Mouse (Mus musculus): ENCODE measurements around the gene Tex29. TPM values are rescaled to one million over a fixed set of nuclear protein-coding genes. Genes with fewer than 3 reads are reported as not detected.

Gene Tex29
- polyA plus RNA-seq, 1 experiment from 2014 or later = not detected

DNA sequence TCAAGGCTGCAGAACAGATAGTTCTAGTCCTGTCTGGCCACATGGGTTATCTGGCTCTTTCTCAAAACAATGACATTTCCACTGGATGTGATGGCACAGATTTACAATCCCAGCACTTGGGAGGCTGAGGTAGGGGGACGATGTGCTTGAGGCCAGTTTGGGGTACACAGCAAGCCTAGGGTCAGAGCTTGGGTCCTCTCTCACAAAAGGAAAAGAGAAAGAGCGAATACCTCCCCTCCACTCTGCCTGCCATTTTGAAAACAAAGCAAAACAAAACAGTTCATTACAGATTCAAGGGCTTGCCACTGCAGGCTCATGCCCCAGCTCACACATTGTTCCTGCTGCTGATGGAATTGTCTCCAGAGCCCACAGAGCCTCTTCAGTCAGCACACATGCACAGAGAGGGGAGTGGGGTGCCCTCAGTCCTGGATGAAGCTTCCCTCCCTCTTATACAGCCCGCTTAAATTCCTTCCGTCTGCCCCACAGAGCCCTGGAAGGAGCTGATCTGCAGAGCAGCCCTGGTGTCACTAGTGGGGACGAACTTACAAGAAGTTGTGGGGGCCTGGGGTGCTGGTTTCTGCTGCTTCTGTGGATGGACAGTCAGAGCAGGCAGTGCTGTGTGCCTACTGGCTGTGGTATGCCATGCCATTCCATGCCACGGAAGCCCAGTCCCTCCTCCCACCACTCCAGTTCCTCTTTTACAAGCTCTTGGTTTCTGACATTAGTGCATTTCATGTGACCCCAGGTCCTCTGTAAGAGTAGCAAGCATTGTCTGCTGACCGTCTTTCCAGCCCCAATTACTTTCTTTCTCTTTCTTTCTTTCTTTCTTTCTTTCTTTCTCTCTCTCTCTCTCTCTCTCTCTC, 49.1 kb downstream of the Tex29 start:
- Histone ChIP-seq H3K4me3 (replicated peaks) (no peak overlapping the region), H3K9ac (no peak overlapping the region), H3K9me3 (no peaks in the 10 kb centered on the region), H3K4me1 (no peaks in the 10 kb centered on the region), H3K27me3 (replicated peaks) (no peaks in the 10 kb centered on the region), H3K36me3 (no peaks in the 10 kb centered on the region), H3K27ac (no peak overlapping the region), H3K4me2 (no peak overlapping the region)
- WGBS = 66% methylated on average over 7 of the region's 7 CpGs
- ATAC-seq (ENCODE audit: insufficient read depth, low FRiP score, low read depth) = no peak

DNA sequence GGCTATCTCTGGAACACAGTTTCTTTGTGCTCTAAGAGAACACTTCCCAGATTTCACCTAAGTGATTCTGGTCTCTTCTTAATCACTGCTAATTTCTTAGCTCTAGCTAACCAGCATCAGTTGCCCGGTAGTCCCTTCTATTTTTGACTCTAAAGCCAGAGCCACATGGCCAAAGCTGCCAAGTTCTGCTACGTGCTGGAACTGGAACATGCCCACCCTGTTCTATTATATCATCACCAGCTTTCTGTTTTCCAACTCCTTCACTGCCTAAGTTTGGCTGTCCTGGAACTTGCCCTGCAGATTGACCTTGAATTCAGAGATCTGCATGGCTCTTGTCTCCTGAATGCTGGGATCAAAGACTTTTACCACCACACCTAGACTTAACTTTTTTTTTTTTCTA, 52.5 kb downstream of the Tex29 start:
- no peaks in the 10 kb centered on the region for H3K9me3 ChIP-seq
- H3K36me3 ChIP-seq = no peaks in the 10 kb centered on the region
- H3K27ac ChIP-seq = no peak overlapping the region
- H3K9ac ChIP-seq = no peak overlapping the region
- no peak overlapping the region for H3K4me2 ChIP-seq
- ATAC-seq (ENCODE audit: insufficient read depth, low FRiP score, low read depth) = no peak
- 90% methylated on average over 2 of the region's 2 CpGs for WGBS
- H3K27me3 ChIP-seq (replicated peaks) = no peaks in the 10 kb centered on the region
- no peak overlapping the region for H3K4me3 ChIP-seq (replicated peaks)
- no peaks in the 10 kb centered on the region for H3K4me1 ChIP-seq

DNA sequence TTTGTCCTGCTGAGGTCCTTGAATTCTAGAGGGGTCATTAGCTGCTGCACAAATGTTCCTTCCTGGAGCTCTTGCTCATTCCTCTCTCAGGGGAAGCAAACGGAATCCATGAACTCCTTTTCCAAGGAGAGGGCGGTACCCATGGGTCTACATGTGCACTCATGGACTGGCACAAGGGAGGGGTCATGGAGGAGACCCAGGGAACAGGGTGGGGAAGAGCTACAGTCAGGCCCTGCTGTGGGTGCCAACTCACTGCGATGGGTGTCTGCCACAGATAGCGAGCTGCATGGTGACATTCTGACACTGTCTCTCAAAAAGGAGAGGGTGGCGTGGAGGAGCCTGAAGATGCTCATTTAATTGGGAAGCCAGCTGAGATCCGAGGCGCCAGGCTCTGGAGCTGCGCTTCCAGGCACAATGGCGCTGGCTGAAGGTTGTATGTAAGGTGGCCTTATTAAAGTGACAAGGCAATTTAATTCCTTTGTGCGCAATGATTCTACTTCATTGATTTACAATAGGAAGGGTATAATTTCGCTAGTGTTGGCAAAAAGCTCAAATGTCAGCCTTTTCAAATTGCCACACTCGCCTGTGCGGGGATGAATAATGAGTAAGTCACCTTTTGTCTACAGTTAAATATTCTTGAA, 55.9 kb downstream of the Tex29 start:
- no peak overlapping the region for H3K4me2 ChIP-seq
- no peak overlapping the region for H3K27ac ChIP-seq
- H3K27me3 ChIP-seq (replicated peaks) = no peaks in the 10 kb centered on the region
- H3K9me3 ChIP-seq = no peaks in the 10 kb centered on the region
- no peaks in the 10 kb centered on the region for H3K36me3 ChIP-seq
- ATAC-seq (ENCODE audit: insufficient read depth, low FRiP score, low read depth) = no peak
- no peak overlapping the region for H3K4me3 ChIP-seq (replicated peaks)
- WGBS = 87% methylated on average over 13 of the region's 13 CpGs
- no peaks in the 10 kb centered on the region for H3K4me1 ChIP-seq
- H3K9ac ChIP-seq = no peak overlapping the region

DNA sequence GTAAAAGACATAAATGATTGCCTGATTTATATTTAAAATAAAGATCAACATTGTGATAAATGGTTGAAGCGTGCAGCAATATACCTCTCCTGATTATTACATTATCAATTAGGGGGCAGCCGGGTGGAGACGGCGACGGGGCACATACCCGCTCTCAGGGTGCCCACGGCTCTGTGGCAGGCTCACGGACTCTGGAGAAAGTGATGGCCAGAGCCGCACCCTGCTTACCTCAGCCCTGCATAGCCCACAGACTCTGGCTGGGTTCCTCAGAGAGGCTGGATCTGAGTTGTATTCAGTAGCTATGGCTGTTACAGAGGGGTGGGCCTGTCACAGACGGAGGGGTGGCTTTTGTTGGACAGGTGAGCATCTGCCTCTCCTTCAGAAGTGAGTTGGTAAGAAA, 56.4 kb downstream of the Tex29 start:
- no peaks in the 10 kb centered on the region for H3K36me3 ChIP-seq
- 78% methylated on average over 10 of the region's 10 CpGs for WGBS
- ATAC-seq (ENCODE audit: insufficient read depth, low FRiP score, low read depth) = no peak
- no peaks in the 10 kb centered on the region for H3K27me3 ChIP-seq (replicated peaks)
- no peaks in the 10 kb centered on the region for H3K9me3 ChIP-seq
- H3K4me2 ChIP-seq = no peak overlapping the region
- H3K4me3 ChIP-seq (replicated peaks) = no peak overlapping the region
- H3K9ac ChIP-seq = no peak overlapping the region
- no peaks in the 10 kb centered on the region for H3K4me1 ChIP-seq
- H3K27ac ChIP-seq = no peak overlapping the region

DNA sequence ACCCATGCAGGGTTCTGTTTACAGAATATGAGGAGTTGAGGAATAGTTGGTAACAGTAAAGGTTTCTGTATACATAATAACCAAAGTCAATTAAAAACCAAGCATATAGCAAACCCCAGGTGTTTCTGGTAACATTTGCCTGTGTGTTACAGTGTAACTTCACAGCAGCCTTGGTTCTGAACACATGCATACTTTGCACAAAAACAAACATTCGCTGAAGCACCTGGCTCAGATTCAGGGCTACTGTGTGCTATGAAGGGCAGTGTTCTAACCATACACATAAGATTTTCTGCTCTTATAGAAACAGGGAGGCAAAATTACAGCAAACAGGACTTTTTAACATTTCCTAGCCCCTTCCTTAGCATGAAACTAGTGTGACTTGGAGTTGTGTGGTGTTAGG, 58.5 kb downstream of the Tex29 start:
- no peaks in the 10 kb centered on the region for H3K36me3 ChIP-seq
- no peaks in the 10 kb centered on the region for H3K9me3 ChIP-seq
- 68% methylated on average over 1 of the region's 1 CpGs for WGBS
- no peak overlapping the region for H3K4me3 ChIP-seq (replicated peaks)
- no peak overlapping the region for H3K9ac ChIP-seq
- H3K27ac ChIP-seq = no peak overlapping the region
- no peaks in the 10 kb centered on the region for H3K27me3 ChIP-seq (replicated peaks)
- H3K4me1 ChIP-seq = no peaks in the 10 kb centered on the region
- ATAC-seq (ENCODE audit: insufficient read depth, low FRiP score, low read depth) = no peak
- no peak overlapping the region for H3K4me2 ChIP-seq

Other genes starting within 250 kb of the Tex29 start
- gene Ankrd10, start 204.7 kb upstream of the Tex29 start, polyA plus RNA-seq (2015; fragmentation: Nextera tagmentation; extraction: Ambion mirVana) = 79.2 and 80.2 TPM in 2 replicates
- gene 1700016D06Rik, start 139.4 kb upstream of the Tex29 start, polyA plus RNA-seq (2015; fragmentation: Nextera tagmentation; extraction: Ambion mirVana) = not detected in 2 replicates
- gene Arhgef7, start 112.8 kb upstream of the Tex29 start, polyA plus RNA-seq (2015; fragmentation: Nextera tagmentation; extraction: Ambion mirVana) = 29.3 and 30.1 TPM in 2 replicates